Mouse (Mus musculus) forelimb bud, embryonic 11.5 days (tissue): Measurements from ENCODE around the gene Spats2.
"Not testable (repeated sequence)": the region's sequence is repeated elsewhere in the genome, so short reads cannot be mapped to it uniquely, and the experiment has no call there.

ENCODE experiments used
- DNase-seq: peaks from one replicate; pipeline ENCODE4 v3.0.0-alpha.2; 2012; ENCODE audit warnings: low read depth, low spot score

Spats2 gene

GRCm38 (mm10) chr15:99125711-99126080 lies at the start of gene Spats2:
Gene Spats2 (plus strand): TSS chr15:99125916.
- DNase-seq, result no peak

- not testable (repeated sequence) for DNase-seq
Observed at GRCm38 (mm10) chr15:99076011-99076410, 49.7 kb upstream of the Spats2 start.

GRCm38 (mm10) chr15:99078181-99078910 lies 47.4 kb upstream of the Spats2 start:
- no peak for DNase-seq

- no peak for DNase-seq
Observed at GRCm38 (mm10) chr15:99079804-99080203, 45.9 kb upstream of the Spats2 start.

- no peak for DNase-seq
Observed at GRCm38 (mm10) chr15:99082322-99082721, 43.4 kb upstream of the Spats2 start.

GRCm38 (mm10) chr15:99082840-99083239 lies 42.9 kb upstream of the Spats2 start:
- DNase-seq, result no peak

GRCm38 (mm10) chr15:99083258-99083657 lies 42.5 kb upstream of the Spats2 start:
- no peak for DNase-seq

- DNase-seq, result no peak
Observed at GRCm38 (mm10) chr15:99083867-99084557, 41.7 kb upstream of the Spats2 start.

- DNase-seq, result no peak
Observed at GRCm38 (mm10) chr15:99084618-99085017, 41.1 kb upstream of the Spats2 start.

GRCm38 (mm10) chr15:99085997-99086396 lies 39.7 kb upstream of the Spats2 start:
- DNase-seq, result no peak

GRCm38 (mm10) chr15:99087253-99088075 lies 38.3 kb upstream of the Spats2 start, which contains the start of gene C1ql4:
Gene C1ql4 (minus strand): TSS chr15:99087817.
- no peak for DNase-seq

GRCm38 (mm10) chr15:99088292-99088691 lies 37.4 kb upstream of the Spats2 start:
- DNase-seq, result peak; percentile 76

GRCm38 (mm10) chr15:99089069-99089468 lies 36.6 kb upstream of the Spats2 start:
- no peak for DNase-seq

- DNase-seq, result no peak
Observed at GRCm38 (mm10) chr15:99092870-99093269, 32.8 kb upstream of the Spats2 start, which contains the start of gene Dnajc22. Gene Dnajc22 (plus strand): TSS chr15:99093170.

- DNase-seq, result no peak
Observed at GRCm38 (mm10) chr15:99093291-99094258, 32.1 kb upstream of the Spats2 start.

GRCm38 (mm10) chr15:99094631-99095270 lies 31.0 kb upstream of the Spats2 start:
- DNase-seq, result no peak

GRCm38 (mm10) chr15:99095356-99095755 lies 30.4 kb upstream of the Spats2 start:
- no peak for DNase-seq

GRCm38 (mm10) chr15:99096061-99096793 lies 29.5 kb upstream of the Spats2 start:
- DNase-seq, result no peak

- no peak for DNase-seq
Observed at GRCm38 (mm10) chr15:99096831-99097500, 28.8 kb upstream of the Spats2 start.
